Mouse (Mus musculus) heart, postnatal 0 days (tissue): ENCODE data around the gene Limch1. TPM values are rescaled to one million over a fixed set of nuclear protein-coding genes. Genes with fewer than 3 reads are reported as not detected.

Experiments used
- ATAC-seq: fragments of 200-750 bp; cut with Nextera tagmentation; 2 replicates; pipeline ENCODE4 v1.8.0; 2017; ENCODE audit warnings: low read depth, moderate number of reproducible peaks, moderate library complexity; ENCODE audit not compliant: insufficient read depth
- DNase-seq: peaks from one replicate; pipeline ENCODE4 v3.0.0-alpha.2; 2016; ENCODE audit warnings: low spot score
- H3K27ac ChIP-seq: fragments of 300-500 bp; sonication (generic); 2 replicates; pipeline ENCODE4 v1.5.1; 2014; ENCODE audit warnings: low read depth, mild to moderate bottlenecking
- H3K27me3 ChIP-seq: fragments of 300-500 bp; sonication (generic); 2 replicates; pipeline ENCODE4 v1.6.1; 2014; ENCODE audit warnings: low read length, mixed read lengths; ENCODE audit not compliant: control insufficient read depth, insufficient read depth
- H3K36me3 ChIP-seq: fragments of 300-500 bp; sonication (generic); replicated peaks from 2 replicates; pipeline ENCODE4 v1.6.1; 2014; ENCODE audit warnings: low read length, mixed read lengths; ENCODE audit not compliant: control insufficient read depth, insufficient read depth
- H3K4me1 ChIP-seq: fragments of 300-500 bp; sonication (generic); 2 replicates; pipeline ENCODE4 v1.6.1; 2014; ENCODE audit warnings: antibody characterized with exemption; ENCODE audit not compliant: control insufficient read depth, insufficient read depth
- H3K4me2 ChIP-seq: fragments of 300-500 bp; sonication (generic); 2 replicates; pipeline ENCODE4 v1.6.1; 2014; ENCODE audit warnings: low read depth, mild to moderate bottlenecking, low read length, moderate library complexity
- H3K4me3 ChIP-seq: fragments of 300-500 bp; sonication (generic); 2 replicates; pipeline ENCODE4 v1.5.1; 2014; ENCODE audit warnings: low read depth, low read length
- H3K9ac ChIP-seq: fragments of 300-500 bp; sonication (generic); replicated peaks from 2 replicates; pipeline ENCODE4 v1.6.1; 2014; ENCODE audit warnings: low read depth, low read length, mixed read lengths
- H3K9me3 ChIP-seq: fragments of 300-500 bp; sonication (generic); replicated peaks from 2 replicates; pipeline ENCODE4 v1.6.1; 2016; ENCODE audit warnings: low read length; ENCODE audit not compliant: control insufficient read depth
- CTCF ChIP-seq: IDR thresholded peaks from 2 replicates; pipeline ENCODE4 v1.5.1; 2016; ENCODE audit warnings: antibody characterized with exemption, control low read depth, low read depth
- EP300 ChIP-seq: IDR thresholded peaks from 2 replicates; pipeline ENCODE4 v1.6.1; 2016; ENCODE audit warnings: antibody characterized with exemption, low read depth
- WGBS: fragments of 180-500 bp; shearing (Covaris S2); extraction: QIAGEN DNeasy Blood & Tissue Kit; methylation state at CpG from one replicate; pipeline ENCODE4 v1.1.7; 2014; 5-methylcytosine and 5-hydroxymethylcytosine counted together
- polyA plus RNA-seq: library from polyadenylated mRNA; unstranded; fragments of >200 nt; fragmentation: Nextera tagmentation; extraction: Ambion mirVana; gene quantifications from 2 replicates; pipeline ENCODE4 v1.2.1, GENCODE M21; 2015
- total RNA-seq: library from RNA; depleted of rRNA; stranded (reverse); fragments of >200 nt; gene quantifications from 2 replicates; pipeline ENCODE4 v1.2.3, GENCODE M21; 2014; ENCODE audit warnings: low replicate concordance

Gene Limch1
- total and polyA plus RNA-seq, 2 experiments from 2014 or later = 21.1 to 30.0 TPM

DNA sequence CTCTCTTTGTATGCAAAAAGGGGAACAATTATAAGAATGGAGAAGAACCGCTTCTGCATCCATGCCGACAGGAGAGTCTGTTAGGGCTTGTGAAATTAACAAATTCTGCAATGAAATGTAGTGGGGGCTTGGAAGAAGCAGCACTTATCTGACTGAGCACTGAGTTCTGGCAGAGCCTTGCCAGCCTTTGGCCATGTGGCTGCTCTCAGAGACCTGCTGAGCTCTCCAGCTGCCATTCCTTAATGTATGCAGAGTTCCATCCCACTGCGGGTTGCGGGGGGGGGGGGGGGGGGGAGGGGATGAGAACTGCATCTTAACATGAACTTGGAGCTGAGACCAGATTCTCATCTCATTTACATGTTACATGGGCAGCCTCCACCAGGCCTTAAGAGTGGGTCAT is 314.9 kb downstream of the Limch1 start:
- Histone ChIP-seq H3K27ac (no peak overlapping the region), H3K27me3 (0 out of 2 replicates have a peak, but pooled peaks cover 3% of the 10 kb centered on the region), H3K9me3 (no peaks in the 10 kb centered on the region), H3K4me2 (no peak overlapping the region), H3K4me3 (no peak overlapping the region), H3K4me1 (no peaks in the 10 kb centered on the region), H3K9ac (no peak overlapping the region), H3K36me3 (no peaks in the 10 kb centered on the region)
- WGBS = 49% methylated on average over 3 of the region's 4 CpGs
- DNase-seq = no peak
- no peak for ATAC-seq
- TF ChIP-seq CTCF = no peak
- no peak for TF ChIP-seq EP300

DNA sequence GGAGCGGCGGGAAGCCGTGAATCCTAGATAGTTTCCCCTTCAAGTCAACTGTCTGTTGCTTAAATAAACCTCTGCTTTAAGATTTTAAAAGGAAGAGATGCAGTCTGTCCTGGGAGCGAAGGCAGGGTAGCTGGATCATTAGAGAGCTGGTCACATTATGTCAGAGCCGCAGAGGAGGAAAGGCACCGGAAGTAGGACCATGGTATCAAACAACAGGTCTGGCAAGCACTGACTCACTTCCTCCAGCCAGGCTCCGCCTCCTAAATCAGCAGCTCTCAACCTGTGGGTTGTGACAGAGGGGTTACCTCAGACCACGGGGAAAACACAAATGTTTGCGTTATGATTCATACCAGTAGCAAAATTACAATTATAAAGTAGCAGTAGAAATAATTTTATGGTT is 318.0 kb downstream of the Limch1 start:
- H3K27ac ChIP-seq = no peak overlapping the region
- no peak for TF ChIP-seq EP300
- no peak for TF ChIP-seq CTCF
- no peaks in the 10 kb centered on the region for H3K36me3 ChIP-seq
- ATAC-seq = no peak
- 61% methylated on average over 9 of the region's 9 CpGs for WGBS
- H3K27me3 ChIP-seq = no peaks in the 10 kb centered on the region
- no peak overlapping the region for H3K9ac ChIP-seq
- DNase-seq = no peak
- no peaks in the 10 kb centered on the region for H3K4me1 ChIP-seq
- no peak overlapping the region for H3K4me3 ChIP-seq
- H3K4me2 ChIP-seq = no peak overlapping the region; the same call in 1 of the 2 replicates
- no peaks in the 10 kb centered on the region for H3K9me3 ChIP-seq

DNA sequence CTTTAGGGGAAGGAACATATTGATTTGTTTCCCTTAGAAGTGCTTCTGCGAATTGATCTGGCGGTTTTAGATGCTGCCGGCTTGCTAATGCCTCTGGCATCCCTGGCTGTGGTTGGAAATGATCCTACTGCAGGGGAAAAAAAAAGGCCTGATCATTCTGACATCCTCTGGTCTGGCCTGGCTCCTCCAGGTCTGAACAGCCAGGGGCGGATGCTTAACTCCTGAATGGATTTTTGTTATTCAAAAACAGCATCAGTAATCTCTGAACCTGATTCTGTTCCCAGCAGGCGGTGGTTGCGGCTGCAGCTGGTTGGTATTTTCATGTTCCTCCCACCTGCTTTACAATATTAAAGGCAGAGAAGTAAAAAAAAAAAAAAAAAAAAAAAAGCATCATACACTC is 337.5 kb downstream of the Limch1 start:
- Histone ChIP-seq H3K9me3 (peaks cover 11% of the 10 kb centered on the region), H3K27me3 (peaks cover 8% of the 10 kb centered on the region; the same call in 1 of the 2 replicates), H3K4me1 (no peaks in the 10 kb centered on the region), H3K9ac (no peak overlapping the region), H3K27ac (no peak overlapping the region), H3K4me2 (no peak overlapping the region), H3K4me3 (no peak overlapping the region), H3K36me3 (no peaks in the 10 kb centered on the region)
- ATAC-seq (no peak), DNase-seq (no peak)
- WGBS = 31% methylated on average over 6 of the region's 6 CpGs
- TF ChIP-seq CTCF = no peak
- TF ChIP-seq EP300 = no peak

DNA sequence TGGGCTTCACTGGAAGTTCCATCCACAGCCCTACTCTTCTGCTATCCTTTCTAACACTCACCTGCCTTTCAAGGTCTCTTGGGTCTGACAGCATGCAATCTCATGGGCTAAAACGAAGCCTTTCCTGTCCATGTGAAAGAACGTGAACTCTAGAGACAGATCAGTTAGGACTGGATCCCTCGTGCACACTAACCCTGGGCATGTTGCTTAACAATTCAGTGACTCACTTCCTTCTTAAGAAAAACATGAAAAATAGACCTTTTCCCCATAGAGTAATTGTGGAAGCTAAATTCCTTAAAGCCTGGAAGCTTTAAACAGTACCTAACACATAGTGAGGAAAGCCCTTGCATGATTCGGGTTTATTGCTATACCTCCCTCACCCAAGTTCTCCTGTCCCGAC is 345.2 kb downstream of the Limch1 start:
- DNase-seq (no peak), ATAC-seq (no peak)
- Histone ChIP-seq H3K9me3 (no peaks in the 10 kb centered on the region), H3K4me3 (no peak overlapping the region), H3K4me2 (no peak overlapping the region), H3K9ac (no peak overlapping the region), H3K27me3 (peaks cover 59% of the 10 kb centered on the region), H3K4me1 (no peaks in the 10 kb centered on the region), H3K36me3 (no peaks in the 10 kb centered on the region), H3K27ac (no peak overlapping the region)
- 49% methylated on average over 5 of the region's 5 CpGs for WGBS
- TF ChIP-seq EP300 (no peak), CTCF (no peak)

DNA sequence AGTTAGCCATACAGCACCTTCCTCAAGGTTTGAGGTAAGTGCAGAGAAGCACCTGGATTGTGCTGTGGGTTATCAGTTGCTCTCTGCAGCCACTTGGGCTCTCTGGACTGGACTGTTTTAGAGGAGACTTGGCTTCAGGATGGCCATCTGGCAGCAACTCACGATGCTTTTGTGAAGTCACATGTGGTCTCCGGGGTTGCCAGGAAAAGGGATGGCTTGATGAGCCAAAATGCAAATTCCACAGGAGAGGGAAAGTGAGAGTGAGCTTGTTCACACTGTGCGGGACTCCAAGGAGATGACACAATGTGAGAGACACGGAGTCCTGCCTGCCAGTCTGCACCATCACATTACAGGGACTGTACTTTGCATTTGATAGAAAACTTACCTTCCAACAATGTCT is 346.1 kb downstream of the Limch1 start:
- Histone ChIP-seq H3K4me1 (no peaks in the 10 kb centered on the region), H3K27me3 (peaks cover 67% of the 10 kb centered on the region), H3K4me2 (no peak overlapping the region), H3K9ac (no peak overlapping the region), H3K9me3 (no peaks in the 10 kb centered on the region), H3K4me3 (no peak overlapping the region), H3K36me3 (no peaks in the 10 kb centered on the region), H3K27ac (no peak overlapping the region)
- TF ChIP-seq EP300 (no peak), CTCF (no peak)
- DNase-seq = no peak
- ATAC-seq = no peak
- WGBS = 8% methylated on average over 4 of the region's 4 CpGs

DNA sequence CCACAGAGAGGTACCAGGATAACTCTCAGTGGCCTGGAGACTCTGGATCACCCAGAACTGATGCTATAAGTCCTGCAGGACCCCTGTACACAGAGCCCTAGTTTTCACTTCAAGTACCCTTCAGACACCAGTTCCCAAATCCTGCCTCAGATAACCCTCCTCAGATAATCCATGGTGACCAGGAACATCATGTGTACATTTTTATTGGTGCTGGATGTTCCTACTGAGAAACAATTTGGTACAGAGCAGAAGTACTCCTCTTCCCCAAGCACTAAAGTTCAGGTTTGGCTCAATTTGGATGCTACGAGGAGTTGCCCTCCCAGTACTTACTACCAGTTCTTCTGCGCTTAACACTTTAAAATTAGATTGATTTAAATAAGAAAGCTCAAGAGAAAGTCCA is 348.4 kb downstream of the Limch1 start:
- Histone ChIP-seq H3K4me1 (no peaks in the 10 kb centered on the region), H3K9me3 (no peaks in the 10 kb centered on the region), H3K4me2 (no peak overlapping the region), H3K27ac (no peak overlapping the region), H3K9ac (no peak overlapping the region), H3K36me3 (no peaks in the 10 kb centered on the region), H3K27me3 (peaks cover 88% of the 10 kb centered on the region), H3K4me3 (no peak overlapping the region)
- TF ChIP-seq EP300 (no peak), CTCF (no peak)
- DNase-seq = no peak
- no peak for ATAC-seq
- WGBS = 31% methylated on average over 2 of the region's 2 CpGs
